Mouse (Mus musculus) embryonic facial prominence, embryonic 11.5 days (tissue): ENCODE results near the gene Inafm2. TPM values are rescaled to one million over a fixed set of nuclear protein-coding genes. Genes with fewer than 3 reads are reported as not detected.

Source experiments
- ATAC-seq: fragments of 200-750 bp; cut with Nextera tagmentation; replicated peaks from 2 replicates; pipeline ENCODE4 v1.8.0; 2017; ENCODE audit warnings: low read depth; ENCODE audit not compliant: insufficient number of reproducible peaks, low FRiP score, low TSS enrichment
- DNase-seq: peaks from one replicate; pipeline ENCODE4 v3.0.0-alpha.2; 2015; ENCODE audit warnings: low spot score
- H3K27ac ChIP-seq: fragments of 300-500 bp; sonication (generic); replicated peaks from 2 replicates; pipeline ENCODE4 v1.5.1; 2014; ENCODE audit warnings: mild to moderate bottlenecking, low read depth, low read length, control low read depth
- H3K27me3 ChIP-seq: fragments of 300-500 bp; sonication (generic); 2 replicates; pipeline ENCODE4 v1.6.1; 2014; ENCODE audit warnings: mild to moderate bottlenecking, low read length, moderate library complexity, mixed read lengths; ENCODE audit not compliant: control insufficient read depth, insufficient read depth
- H3K36me3 ChIP-seq: fragments of 300-500 bp; sonication (generic); replicated peaks from 2 replicates; pipeline ENCODE4 v1.6.1; 2014; ENCODE audit warnings: low read depth, mild to moderate bottlenecking, low read length, moderate library complexity, mixed read lengths; ENCODE audit not compliant: control insufficient read depth, insufficient read depth
- H3K4me1 ChIP-seq: fragments of 300-500 bp; sonication (generic); 2 replicates; pipeline ENCODE4 v1.6.1; 2014; ENCODE audit warnings: low read length, mixed read lengths; ENCODE audit not compliant: control insufficient read depth, insufficient read depth
- H3K4me2 ChIP-seq: fragments of 300-500 bp; sonication (generic); 2 replicates; pipeline ENCODE4 v1.6.1; 2014; ENCODE audit warnings: low read depth, mild to moderate bottlenecking, control low read depth, low read length, moderate library complexity
- H3K4me3 ChIP-seq: fragments of 300-500 bp; sonication (generic); 2 replicates; pipeline ENCODE4 v1.5.1; 2014; ENCODE audit warnings: low read depth, low read length, control low read depth
- H3K9ac ChIP-seq: fragments of 300-500 bp; sonication (generic); replicated peaks from 2 replicates; pipeline ENCODE4 v1.6.1; 2014; ENCODE audit warnings: mild to moderate bottlenecking, control low read depth, low read length
- H3K9me3 ChIP-seq: fragments of 300-500 bp; sonication (generic); replicated peaks from 2 replicates; pipeline ENCODE4 v1.6.1; 2016; ENCODE audit warnings: mild to moderate bottlenecking, low read length, inconsistent platforms, mixed read lengths; ENCODE audit not compliant: control insufficient read depth
- WGBS: fragments of 180-500 bp; shearing (Covaris S2); extraction: QIAGEN DNeasy Blood & Tissue Kit; methylation state at CpG from one replicate; pipeline ENCODE4 v1.1.7; 2014; 5-methylcytosine and 5-hydroxymethylcytosine counted together
- polyA plus RNA-seq: library from polyadenylated mRNA; unstranded; fragments of >200 nt; fragmentation: Nextera tagmentation; extraction: Ambion mirVana; gene quantifications from 2 replicates; pipeline ENCODE4 v1.2.1, GENCODE M21; 2014

Inafm2 gene
- polyA plus RNA-seq, 1 experiment from 2014 or later = 25.8 TPM

DNA sequence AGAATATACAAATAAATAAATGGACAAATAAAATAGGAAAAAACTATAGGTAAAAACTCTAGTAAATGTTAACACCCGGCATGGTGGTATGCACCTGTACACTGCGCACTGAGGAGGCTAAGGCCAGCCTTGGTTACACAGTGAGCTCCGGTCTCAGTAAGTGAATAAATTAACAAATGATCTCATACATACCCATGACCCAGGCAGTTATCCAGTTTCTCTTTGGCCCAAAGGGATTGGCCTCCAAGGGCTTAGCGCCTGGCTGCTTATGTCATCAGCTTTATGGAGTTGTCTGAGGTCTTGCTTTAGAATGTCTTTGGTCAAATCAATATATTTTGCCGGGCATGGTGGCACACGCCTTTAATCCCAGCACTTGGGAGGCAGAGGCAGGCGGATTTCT, 38.1 kb downstream of the Inafm2 start:
- ATAC-seq (no peak), DNase-seq (no peak)
- Histone ChIP-seq H3K9me3 (no peaks in the 10 kb centered on the region), H3K36me3 (no peaks in the 10 kb centered on the region), H3K27me3 (no peaks in the 10 kb centered on the region), H3K27ac (no peak overlapping the region), H3K9ac (no peak overlapping the region), H3K4me1 (no peaks in the 10 kb centered on the region), H3K4me3 (no peak overlapping the region), H3K4me2 (no peak overlapping the region)
- 85% methylated on average over 7 of the region's 7 CpGs for WGBS

DNA sequence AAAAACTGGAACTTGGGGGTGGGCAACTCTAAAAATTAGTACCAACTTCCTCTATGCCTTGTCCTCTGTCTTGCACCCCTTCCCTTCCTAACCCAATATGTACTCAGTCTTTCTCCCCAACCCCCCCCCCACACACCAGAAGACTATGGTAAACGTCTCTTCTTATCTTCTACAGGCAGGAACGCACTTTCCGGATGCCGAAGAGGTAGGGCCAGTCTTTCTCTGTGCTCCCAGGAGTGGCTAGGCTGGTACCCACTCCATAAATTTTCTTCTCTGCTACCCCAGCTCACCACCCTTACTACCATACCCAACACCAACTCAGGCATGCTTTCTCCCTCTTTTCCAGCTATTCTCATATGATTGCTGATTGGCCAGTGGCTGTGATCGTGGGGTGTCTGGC, 41.0 kb downstream of the Inafm2 start:
- WGBS = 86% methylated on average over 5 of the region's 5 CpGs
- no peak overlapping the region for H3K9ac ChIP-seq
- no peak overlapping the region for H3K4me2 ChIP-seq
- no peaks in the 10 kb centered on the region for H3K9me3 ChIP-seq
- H3K4me3 ChIP-seq = no peak overlapping the region
- no peak for DNase-seq
- no peaks in the 10 kb centered on the region for H3K4me1 ChIP-seq
- no peaks in the 10 kb centered on the region for H3K27me3 ChIP-seq
- H3K36me3 ChIP-seq = no peaks in the 10 kb centered on the region
- no peak overlapping the region for H3K27ac ChIP-seq
- ATAC-seq = no peak

DNA sequence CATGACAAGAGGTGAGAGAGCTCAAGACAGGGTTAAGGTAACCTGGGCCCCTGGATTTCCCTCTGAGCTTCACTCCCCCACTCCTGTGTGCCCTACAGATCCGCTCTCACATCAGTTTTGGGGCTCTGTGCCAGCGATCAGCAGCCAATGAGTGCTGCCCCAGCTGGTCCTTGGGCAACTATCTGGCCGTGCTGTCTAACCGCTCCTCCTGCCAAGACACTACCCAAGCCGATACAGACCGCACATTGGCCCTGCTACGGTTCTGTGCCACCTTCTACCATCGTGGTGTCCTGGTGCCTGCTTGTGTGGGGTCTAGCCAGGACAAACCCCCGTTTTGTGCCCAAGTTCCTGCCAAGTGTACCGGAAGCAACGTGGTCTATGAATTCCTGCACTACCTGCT, 43.9 kb downstream of the Inafm2 start:
- H3K9me3 ChIP-seq = no peaks in the 10 kb centered on the region
- no peaks in the 10 kb centered on the region for H3K4me1 ChIP-seq
- no peak for ATAC-seq
- H3K4me2 ChIP-seq = no peak overlapping the region
- H3K27me3 ChIP-seq = no peaks in the 10 kb centered on the region
- no peaks in the 10 kb centered on the region for H3K36me3 ChIP-seq
- no peak overlapping the region for H3K4me3 ChIP-seq
- H3K27ac ChIP-seq = no peak overlapping the region
- no peak for DNase-seq
- 90% methylated on average over 11 of the region's 11 CpGs for WGBS
- no peak overlapping the region for H3K9ac ChIP-seq

DNA sequence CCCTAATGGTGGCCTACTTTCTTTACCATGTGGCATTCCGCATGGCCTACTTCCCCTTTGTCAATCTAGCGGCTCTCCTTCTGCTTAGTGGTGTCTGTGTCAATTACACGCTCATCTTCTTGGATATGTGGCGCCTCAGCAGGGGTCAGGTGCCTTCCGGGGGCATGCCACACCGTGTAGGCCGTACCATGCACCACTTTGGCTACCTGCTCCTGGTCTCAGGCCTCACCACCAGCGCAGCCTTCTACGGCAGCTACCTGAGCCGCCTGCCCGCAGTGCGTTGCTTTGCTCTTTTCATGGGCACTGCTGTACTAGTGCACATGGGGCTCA, 44.6 kb downstream of the Inafm2 start:
- ATAC-seq = no peak; the same call in 1 of the 2 replicates

GRCm38 (mm10) chr2:118790551-118791525, 45.3 kb downstream of the Inafm2 start:
- Histone ChIP-seq H3K4me1 (no peaks in the 10 kb centered on the region), H3K9me3 (no peaks in the 10 kb centered on the region), H3K36me3 (no peaks in the 10 kb centered on the region), H3K4me2 (peak overlapping the region; percentile 7; the same call in 1 of the 2 replicates), H3K27ac (no peak overlapping the region), H3K27me3 (no peaks in the 10 kb centered on the region), H3K4me3 (no peak overlapping the region), H3K9ac (no peak overlapping the region)
- 27% methylated on average over 44 of the region's 44 CpGs for WGBS
- peak; percentile 73 for DNase-seq
- peak; percentile 31; the same call in 1 of the 2 replicates for ATAC-seq

More for the DNA sequence above, 44.6 kb downstream of the Inafm2 start:
- Histone ChIP-seq H3K27me3 (no peaks in the 10 kb centered on the region), H3K36me3 (no peaks in the 10 kb centered on the region), H3K4me3 (no peak overlapping the region), H3K4me1 (no peaks in the 10 kb centered on the region), H3K9me3 (no peaks in the 10 kb centered on the region), H3K9ac (no peak overlapping the region), H3K4me2 (peak overlapping the region; percentile 7; the same call in 1 of the 2 replicates), H3K27ac (no peak overlapping the region)
- no peak for DNase-seq
- WGBS = 53% methylated on average over 12 of the region's 12 CpGs

DNA sequence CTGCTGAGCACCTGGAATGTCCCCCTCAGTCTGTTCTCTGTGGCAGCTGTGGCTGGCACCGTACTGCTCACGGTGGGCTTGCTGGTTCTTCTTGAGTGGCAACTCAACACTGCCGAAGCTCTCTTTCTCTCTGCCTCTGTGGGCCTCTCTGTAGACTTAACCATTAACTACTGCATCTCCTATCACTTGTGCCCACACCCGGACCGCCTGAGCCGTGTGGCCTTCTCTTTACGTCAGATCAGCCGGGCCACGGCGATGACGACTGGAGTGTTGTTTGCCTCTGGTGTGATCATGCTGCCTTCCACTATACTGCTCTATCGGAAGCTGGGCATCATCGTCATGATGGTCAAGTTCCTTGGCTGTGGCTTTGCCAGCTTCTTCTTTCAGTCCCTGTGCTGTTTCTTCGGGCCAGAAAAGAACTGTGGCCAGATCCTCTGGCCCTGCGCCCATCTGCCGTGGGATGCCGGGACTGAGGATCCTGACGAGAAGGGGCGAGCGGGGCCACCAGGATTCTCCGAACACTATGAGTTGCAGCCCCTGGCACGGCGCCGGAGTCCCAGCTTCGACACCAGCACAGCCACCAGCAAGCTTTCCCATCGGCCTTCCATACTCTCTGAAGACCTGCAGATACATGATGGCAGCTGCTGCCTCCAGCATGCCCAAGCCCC, 46.2 kb downstream of the Inafm2 start:
- Histone ChIP-seq H3K27me3 (no peaks in the 10 kb centered on the region), H3K4me2 (no peak overlapping the region), H3K36me3 (no peaks in the 10 kb centered on the region), H3K27ac (no peak overlapping the region), H3K9me3 (no peaks in the 10 kb centered on the region), H3K9ac (no peak overlapping the region), H3K4me1 (no peaks in the 10 kb centered on the region), H3K4me3 (no peak overlapping the region)
- ATAC-seq (no peak), DNase-seq (no peak)
- WGBS = 94% methylated on average over 26 of the region's 26 CpGs

- Histone ChIP-seq H3K4me3 (no peak overlapping the region), H3K9ac (no peak overlapping the region), H3K27ac (no peak overlapping the region), H3K4me2 (no peak overlapping the region), H3K27me3 (no peaks in the 10 kb centered on the region), H3K9me3 (no peaks in the 10 kb centered on the region), H3K4me1 (no peaks in the 10 kb centered on the region), H3K36me3 (no peaks in the 10 kb centered on the region)
- ATAC-seq = no peak
- WGBS = 69% methylated on average over 4 of the region's 4 CpGs
- DNase-seq = no peak
Measured at GRCm38 (mm10) chr2:118792259-118792613, 46.7 kb downstream of the Inafm2 start.

DNA sequence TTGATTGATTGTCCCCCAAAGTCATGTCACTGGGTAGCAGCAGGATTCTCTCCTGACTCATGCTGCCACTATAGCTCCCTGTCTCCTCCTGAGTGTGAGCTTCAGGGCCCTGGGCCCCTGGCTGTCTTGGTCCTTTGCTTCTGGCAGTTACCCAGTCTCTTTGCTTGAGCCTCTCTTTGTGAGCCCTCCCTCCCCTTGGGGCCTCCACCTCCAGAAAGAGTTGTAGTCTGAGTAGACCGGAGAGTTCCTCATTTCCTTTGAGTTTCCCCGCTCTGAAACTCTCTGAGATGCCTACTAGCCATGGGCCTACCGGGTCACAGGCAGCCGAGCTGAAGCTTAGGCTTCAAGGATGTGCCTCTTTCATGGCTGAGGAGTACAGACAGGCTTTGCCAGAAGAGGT, 48.1 kb downstream of the Inafm2 start:
- Histone ChIP-seq H3K27ac (no peak overlapping the region), H3K9me3 (no peaks in the 10 kb centered on the region), H3K36me3 (no peaks in the 10 kb centered on the region), H3K4me3 (no peak overlapping the region), H3K9ac (no peak overlapping the region), H3K4me1 (no peaks in the 10 kb centered on the region), H3K27me3 (no peaks in the 10 kb centered on the region), H3K4me2 (no peak overlapping the region)
- ATAC-seq = no peak
- DNase-seq = no peak
- WGBS = 82% methylated on average over 4 of the region's 4 CpGs
